Mouse (Mus musculus) retina, postnatal 1 day (tissue): ENCODE data around the gene Sys1.

Source experiments
- DNase-seq: peaks from one replicate; pipeline ENCODE4 v3.0.0-alpha.2; 2012

Sys1 gene

GRCm38 (mm10) chr2:164456864-164457300 lies at the start of gene Sys1:
Gene Sys1 (plus strand): TSS chr2:164456964.
- peak; percentile 50 for DNase-seq

DNA sequence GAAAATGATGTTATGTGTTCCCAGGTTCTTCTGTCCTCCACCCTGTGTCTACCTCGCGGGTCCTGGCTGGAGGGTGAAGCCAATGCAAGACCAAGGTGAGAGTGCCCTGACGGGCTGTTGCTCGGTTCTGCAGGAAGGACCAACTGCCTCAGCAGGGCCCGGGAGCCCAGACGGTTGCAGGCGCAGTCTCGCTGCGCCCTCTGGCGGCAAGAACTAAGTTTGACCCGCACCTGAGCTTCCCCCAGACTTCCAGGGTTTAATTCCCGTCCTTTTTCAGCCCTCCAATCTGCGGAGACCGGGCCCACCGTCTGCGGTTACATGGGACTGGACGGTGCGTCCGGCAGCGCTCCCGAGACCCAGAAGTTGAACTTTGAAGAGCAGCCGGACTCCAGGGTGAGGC lies 49.1 kb upstream of the Sys1 start:
- DNase-seq = peak; percentile 78

DNA sequence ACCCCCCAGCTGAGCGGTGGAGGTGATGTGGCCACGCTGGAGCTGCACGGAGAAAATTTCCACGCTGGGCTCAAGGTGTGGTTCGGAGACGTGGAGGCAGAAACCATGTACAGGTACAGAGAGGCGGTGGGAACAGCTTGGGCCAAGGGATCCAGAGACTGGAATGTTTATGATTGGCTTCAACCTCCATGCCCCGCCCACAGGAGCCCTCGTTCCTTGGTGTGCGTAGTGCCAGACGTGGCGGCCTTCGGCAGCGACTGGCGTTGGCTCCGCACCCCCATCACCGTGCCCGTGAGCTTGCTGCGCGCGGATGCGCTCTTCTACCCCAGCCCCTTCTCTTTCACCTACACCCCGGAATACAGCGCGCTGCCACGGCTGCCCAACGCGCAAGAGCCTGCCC lies 42.6 kb upstream of the Sys1 start:
- DNase-seq = no peak

DNA sequence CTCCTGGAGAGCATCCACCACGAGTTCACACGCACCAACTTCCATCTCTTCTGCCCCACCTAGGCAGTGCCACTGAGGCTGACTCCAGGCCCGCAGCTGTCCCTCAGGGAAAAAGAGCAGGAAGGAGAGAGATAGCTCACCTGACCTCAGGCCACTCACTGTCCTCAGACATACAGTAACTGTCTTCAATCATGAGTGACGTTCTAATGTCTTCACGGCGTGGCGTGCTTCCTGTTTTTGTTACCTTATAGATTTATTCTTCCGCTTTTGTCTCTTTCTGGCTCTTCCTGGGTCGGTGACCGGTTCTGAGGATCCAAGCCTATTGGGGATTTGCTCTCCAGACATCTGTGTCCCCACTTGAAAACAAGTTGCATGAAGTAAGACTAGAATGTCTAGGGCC lies 42.2 kb upstream of the Sys1 start:
- no peak for DNase-seq

- peak; percentile 68 for DNase-seq
Measured at GRCm38 (mm10) chr2:164417198-164417597, 39.6 kb upstream of the Sys1 start.

DNA sequence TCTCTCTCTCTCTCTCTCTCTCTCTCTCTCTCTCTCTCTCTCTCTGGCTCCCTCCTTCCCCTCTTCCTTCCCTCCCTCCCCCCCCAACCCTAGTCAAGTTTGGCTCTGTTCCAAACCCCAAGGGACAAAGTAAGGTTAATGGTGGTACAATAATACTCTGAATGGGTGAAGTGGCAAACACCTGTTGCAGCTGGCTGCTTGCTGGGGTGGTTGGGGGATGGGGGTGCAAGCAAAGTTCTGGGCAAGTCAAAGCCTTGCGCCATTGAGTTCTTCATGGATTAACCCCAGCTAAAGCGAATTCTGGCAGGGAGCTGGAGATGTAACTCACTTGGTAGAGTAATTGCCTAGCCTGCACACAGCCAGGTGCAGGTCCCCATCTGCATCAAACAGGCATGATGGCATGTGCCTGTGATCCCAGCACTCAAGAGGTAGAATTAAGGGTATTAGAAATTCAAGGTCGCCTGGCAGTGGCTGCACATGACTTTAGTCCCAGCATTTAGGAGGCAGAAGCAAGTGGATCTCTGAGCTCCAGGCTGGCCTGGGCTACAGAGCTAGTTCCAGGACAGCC lies 38.4 kb upstream of the Sys1 start:
- DNase-seq = no peak

DNA sequence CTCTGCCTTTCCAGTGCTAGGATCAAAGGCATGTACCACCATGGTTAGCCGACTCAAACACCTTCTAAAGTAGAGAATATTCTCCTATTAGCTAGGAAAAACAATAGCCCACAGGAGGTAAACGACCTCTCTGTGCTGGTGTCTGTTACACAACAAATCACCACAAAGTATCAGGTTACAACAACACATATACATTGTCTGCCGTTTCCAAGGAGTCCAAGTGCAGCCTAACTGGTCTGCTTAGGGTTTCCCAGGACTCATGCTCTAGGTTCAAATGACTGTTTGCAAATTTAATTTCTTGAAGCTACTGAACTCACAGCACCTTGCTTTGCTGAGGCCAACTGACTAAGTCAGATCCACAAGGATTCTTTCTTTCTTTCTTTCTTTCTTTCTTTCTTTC lies 37.3 kb upstream of the Sys1 start:
- no peak for DNase-seq

DNA sequence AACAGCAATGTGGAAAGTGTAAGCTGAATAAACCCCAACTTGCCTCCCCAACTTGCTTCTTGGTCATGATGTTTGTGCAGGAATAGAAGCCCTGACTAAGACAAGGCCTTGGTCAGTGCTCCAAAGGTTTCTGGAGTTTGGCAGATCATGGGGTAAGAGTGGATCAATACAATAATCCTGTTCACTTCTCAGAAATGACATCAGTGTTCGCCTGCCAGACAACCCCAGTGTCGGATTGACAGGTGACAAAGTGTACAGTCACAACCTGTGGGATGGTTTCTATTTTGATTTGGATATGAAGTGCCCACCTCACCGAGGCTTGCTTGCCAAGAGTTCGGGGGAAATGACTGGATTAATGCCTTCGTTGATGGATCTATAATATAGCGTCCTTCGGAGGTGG lies 35.5 kb upstream of the Sys1 start:
- no peak for DNase-seq

GRCm38 (mm10) chr2:164421979-164422378 lies 34.8 kb upstream of the Sys1 start:
- no peak for DNase-seq

- DNase-seq = no peak
Measured at GRCm38 (mm10) chr2:164422675-164423393, 33.9 kb upstream of the Sys1 start.

GRCm38 (mm10) chr2:164423464-164423863 lies 33.3 kb upstream of the Sys1 start:
- DNase-seq = no peak

GRCm38 (mm10) chr2:164424406-164424805 lies 32.4 kb upstream of the Sys1 start:
- DNase-seq = no peak

DNA sequence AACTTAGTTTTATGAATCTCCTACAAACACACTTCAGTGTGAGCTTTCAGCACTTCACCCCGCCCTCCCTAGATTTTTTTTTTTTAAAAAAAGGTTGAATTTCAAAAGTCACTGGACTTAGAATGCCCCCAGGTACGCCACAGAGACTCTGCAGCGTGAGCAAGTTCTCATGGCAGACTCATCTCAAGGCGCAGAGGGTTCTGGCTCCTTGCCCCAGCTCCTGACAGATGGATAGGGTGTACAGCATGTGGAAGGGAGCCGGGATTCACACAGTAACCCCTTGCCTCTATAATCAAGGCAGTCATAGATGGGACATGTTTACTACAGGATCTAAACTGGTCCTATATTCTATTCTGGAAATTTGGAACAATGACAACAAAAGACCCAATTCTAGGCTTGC lies 31.4 kb upstream of the Sys1 start:
- DNase-seq = no peak

- peak; percentile 66 for DNase-seq
Measured at GRCm38 (mm10) chr2:164426121-164426520, 30.6 kb upstream of the Sys1 start.

DNA sequence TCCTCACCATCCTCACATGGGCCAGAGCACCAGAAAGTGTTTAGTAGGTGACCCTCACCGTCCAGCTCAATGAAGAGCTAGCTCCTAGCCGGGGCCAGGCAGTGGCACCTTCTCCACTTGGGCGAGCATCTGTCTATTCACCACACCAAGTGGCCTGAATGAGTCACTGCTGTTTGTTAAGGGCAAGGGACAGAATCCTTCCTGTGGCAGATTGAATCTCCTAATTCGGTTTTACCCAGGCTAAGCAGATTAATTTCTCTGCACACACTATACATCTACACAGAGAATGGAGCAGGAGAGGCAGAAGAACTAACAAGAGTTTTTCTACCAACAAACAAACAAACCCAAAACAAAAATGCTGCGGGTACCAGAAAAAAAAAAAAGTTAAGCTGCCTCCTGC lies 29.8 kb upstream of the Sys1 start:
- peak; percentile 57 for DNase-seq

- no peak for DNase-seq
Measured at GRCm38 (mm10) chr2:164428451-164428850, 28.3 kb upstream of the Sys1 start.

GRCm38 (mm10) chr2:164429881-164430615 lies 26.7 kb upstream of the Sys1 start:
- DNase-seq = no peak

DNA sequence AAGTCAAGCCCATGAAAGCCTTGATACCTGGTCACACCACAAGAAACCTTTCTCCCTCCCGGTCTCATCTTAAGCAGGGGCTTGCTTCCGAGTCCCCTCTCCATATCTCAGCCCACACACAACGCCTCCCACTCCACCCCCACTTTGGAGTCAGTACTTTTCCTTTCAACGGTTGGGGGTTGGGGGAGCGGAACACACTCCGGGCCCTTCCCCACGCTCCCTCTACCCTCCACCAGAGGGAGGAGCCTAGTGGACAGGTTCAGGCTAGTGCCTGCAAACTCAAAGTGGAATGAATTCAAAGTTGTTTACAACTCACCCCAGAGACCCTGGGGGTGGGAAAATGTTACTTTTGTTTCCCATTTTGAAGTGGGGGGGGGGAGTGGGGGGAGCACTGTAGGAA lies 26.1 kb upstream of the Sys1 start:
- peak; percentile 38 for DNase-seq

- no peak for DNase-seq
Measured at GRCm38 (mm10) chr2:164431676-164432465, 24.9 kb upstream of the Sys1 start.

GRCm38 (mm10) chr2:164432541-164433191 lies 24.1 kb upstream of the Sys1 start:
- DNase-seq = no peak

DNA sequence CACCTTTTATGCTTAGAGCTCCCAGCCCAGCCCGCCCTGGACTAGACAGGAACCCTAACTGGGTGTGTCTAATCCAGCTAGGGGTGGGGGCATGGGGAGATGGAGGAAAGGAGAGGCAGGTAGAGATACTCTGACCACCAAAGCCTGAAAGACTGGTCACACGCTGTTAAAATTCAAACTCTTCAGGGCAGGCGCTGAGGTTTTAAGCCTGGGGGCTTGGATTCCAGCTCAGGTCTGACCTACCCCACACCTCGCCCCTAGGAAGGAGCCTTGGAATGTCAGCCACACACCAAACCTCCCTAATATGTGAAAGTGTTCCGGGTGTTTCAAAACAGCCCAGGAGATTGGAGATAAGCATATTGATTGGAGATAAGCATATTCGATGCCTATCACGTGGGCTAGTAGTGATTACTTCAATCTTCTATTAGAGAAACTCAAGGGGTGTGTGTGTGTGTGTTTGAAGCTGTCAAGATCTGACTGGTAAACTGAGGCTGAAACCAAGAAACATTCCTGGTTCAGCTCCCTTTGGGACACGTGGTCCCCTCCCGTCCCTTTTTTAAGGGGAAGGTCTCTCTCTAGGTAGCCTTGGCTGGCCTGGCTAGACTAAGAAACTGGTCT lies 23.4 kb upstream of the Sys1 start:
- no peak for DNase-seq

GRCm38 (mm10) chr2:164434681-164435080 lies 22.1 kb upstream of the Sys1 start:
- no peak for DNase-seq
